Mouse (Mus musculus) cerebellum, adult 2 months (tissue): ENCODE measurements around the gene Bcl7c. TPM values are rescaled to one million over a fixed set of nuclear protein-coding genes. Genes with fewer than 3 reads are reported as not detected.
"Not testable (repeated sequence)": the region's sequence is repeated elsewhere in the genome, so short reads cannot be mapped to it uniquely, and the experiment has no call there.

Experiments used
- DNase-seq, 2 experiments: peaks; one replicate each; pipeline ENCODE4 v3.0.0; 2021
- H3K27ac ChIP-seq: fragments of 200-500 bp; 2 replicates; pipeline ENCODE4 v1.5.1; 2012; ENCODE audit warnings: low read length, control low read depth, inconsistent platforms; ENCODE audit not compliant: insufficient read depth
- H3K27me3 ChIP-seq: fragments of 200-500 bp; 2 replicates; pipeline ENCODE4 v1.6.1; 2012; ENCODE audit warnings: inconsistent platforms, mild to moderate bottlenecking, low read length, moderate library complexity; ENCODE audit not compliant: control insufficient read depth, insufficient read depth
- H3K4me1 ChIP-seq: fragments of 200-500 bp; 2 replicates; pipeline ENCODE4 v1.6.1; 2011; ENCODE audit warnings: low read length; ENCODE audit not compliant: control insufficient read depth, insufficient read depth
- H3K4me3 ChIP-seq: fragments of 200-500 bp; replicated peaks from 2 replicates; pipeline ENCODE3; 2011; ENCODE audit warnings: mild to moderate bottlenecking, low read depth, low read length, control low read depth; ENCODE audit not compliant: insufficient read depth
- CTCF ChIP-seq: fragments of 200-500 bp; IDR thresholded peaks from 2 replicates; pipeline ENCODE4 v1.5.1; 2011; ENCODE audit warnings: low read depth, mild to moderate bottlenecking, control low read depth, low read length, moderate library complexity, borderline replicate concordance; ENCODE audit not compliant: insufficient read depth
- POLR2A ChIP-seq: fragments of 200-500 bp; IDR thresholded peaks from 2 replicates; pipeline ENCODE4 v1.6.1; 2011; ENCODE audit warnings: low read length, control low read depth, borderline replicate concordance; ENCODE audit not compliant: insufficient read depth
- WGBS: fragments of 180-500 bp; shearing (Covaris S2); methylation state at CpG from one replicate; pipeline ENCODE4 v1.1.7; 2018; 5-methylcytosine and 5-hydroxymethylcytosine counted together
- polyA plus RNA-seq: library from polyadenylated mRNA; depleted of rRNA; stranded (reverse); fragments of >200 nt; gene quantifications from 2 replicates; pipeline ENCODE4 v1.2.3, GENCODE M21; 2012

The Bcl7c gene
- polyA plus RNA-seq, 1 experiment, result 33.3 TPM

DNA sequence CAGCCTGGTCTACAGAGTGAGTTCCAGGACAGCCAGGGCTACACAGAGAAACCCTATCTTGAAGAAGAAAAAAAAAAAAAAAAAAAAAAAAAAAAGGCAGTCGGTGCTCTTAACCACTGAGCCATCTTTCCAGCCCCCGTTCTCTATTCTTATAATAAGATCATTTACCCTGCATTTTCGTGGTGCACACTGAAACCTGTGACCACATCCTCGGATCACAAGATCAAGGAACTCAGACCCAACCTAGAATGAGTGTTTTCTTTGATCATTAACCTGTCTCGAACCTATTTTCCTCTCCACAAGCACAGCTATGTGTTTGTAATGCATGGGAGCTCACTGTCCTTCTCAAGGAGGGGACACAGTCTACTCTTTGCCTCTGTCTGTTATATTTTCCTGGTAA is 80.1 kb downstream of the Bcl7c start:
- no peaks in the 10 kb centered on the region for H3K27me3 ChIP-seq
- DNase-seq, result no peak
- H3K27ac ChIP-seq, result no peak overlapping the region
- TF ChIP-seq POLR2A (no peak), CTCF (no peak)
- no peaks in the 10 kb centered on the region for H3K4me1 ChIP-seq
- H3K4me3 ChIP-seq, result no peak overlapping the region
- WGBS, result 79% methylated on average over 5 of the region's 5 CpGs

DNA sequence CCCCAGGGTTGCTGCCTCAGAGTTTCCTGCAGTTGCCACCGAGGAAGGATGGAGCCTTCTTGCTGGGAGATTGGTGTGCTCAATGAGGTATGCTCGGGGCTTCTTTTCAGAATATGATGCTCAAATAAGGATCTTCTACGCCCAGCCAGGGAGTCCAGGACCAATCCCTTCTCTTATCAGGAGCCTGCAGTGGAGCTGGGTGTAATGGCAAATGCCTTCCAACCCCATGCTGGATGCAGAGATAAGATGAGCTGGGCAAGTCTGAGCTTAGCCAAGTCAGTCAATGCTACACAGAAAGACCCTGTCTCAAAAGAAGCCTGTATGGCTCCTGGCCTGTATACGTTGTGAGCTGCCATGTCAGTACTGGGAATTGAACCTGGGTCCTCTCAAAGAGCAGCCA is 82.3 kb downstream of the Bcl7c start:
- Histone ChIP-seq H3K27ac (no peak overlapping the region), H3K4me1 (no peaks in the 10 kb centered on the region), H3K27me3 (no peaks in the 10 kb centered on the region), H3K4me3 (no peak overlapping the region)
- no peak for DNase-seq
- TF ChIP-seq POLR2A (no peak), CTCF (no peak)
- 91% methylated on average over 4 of the region's 4 CpGs for WGBS

DNA sequence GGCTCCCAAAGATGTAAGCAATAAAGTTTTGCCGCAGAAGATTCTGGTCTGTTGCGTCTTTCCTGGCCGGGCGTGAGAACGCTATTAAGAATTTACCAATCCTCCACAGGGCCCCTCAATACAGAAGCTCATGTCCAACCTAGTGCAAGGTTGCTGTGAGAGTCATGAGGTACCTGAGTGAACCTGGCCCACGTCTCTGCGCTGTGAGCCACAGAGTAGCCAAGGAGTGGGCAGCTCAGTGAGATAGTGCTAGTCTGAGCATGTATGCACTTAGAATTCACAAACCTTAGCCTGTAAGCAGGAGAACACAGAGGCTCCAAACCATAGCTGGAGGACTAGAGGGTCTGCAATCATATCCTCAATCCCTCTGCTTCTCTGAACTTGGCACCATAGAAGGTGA is 82.7 kb downstream of the Bcl7c start:
- Histone ChIP-seq H3K4me3 (no peak overlapping the region), H3K4me1 (no peaks in the 10 kb centered on the region), H3K27ac (no peak overlapping the region), H3K27me3 (no peaks in the 10 kb centered on the region)
- TF ChIP-seq POLR2A (no peak), CTCF (no peak)
- DNase-seq, result no peak
- WGBS, result 97% methylated on average over 7 of the region's 7 CpGs

DNA sequence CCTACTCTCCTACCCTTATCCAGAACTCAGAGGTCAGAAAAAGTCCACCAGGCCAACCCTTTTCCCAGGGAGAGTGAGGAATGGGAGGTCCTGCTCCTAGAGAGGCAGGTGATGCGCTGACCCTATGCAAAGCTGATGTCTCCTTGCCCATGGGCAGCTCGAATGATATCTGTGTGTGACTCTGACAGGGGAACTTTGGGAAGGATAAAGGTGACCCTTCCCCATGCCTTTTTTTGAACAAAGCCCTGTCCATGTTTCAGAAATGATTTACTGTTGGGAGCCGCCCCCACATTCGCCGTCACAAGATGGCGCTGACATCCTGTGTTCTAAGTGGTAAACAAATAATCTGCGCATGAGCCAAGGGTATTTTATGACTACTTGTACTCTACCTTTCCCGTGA is 90.3 kb downstream of the Bcl7c start:
- not testable (repeated sequence) for H3K27me3 ChIP-seq, H3K4me3 ChIP-seq, H3K4me1 ChIP-seq, H3K27ac ChIP-seq, DNase-seq
- 90% methylated on average over 7 of the region's 8 CpGs for WGBS

DNA sequence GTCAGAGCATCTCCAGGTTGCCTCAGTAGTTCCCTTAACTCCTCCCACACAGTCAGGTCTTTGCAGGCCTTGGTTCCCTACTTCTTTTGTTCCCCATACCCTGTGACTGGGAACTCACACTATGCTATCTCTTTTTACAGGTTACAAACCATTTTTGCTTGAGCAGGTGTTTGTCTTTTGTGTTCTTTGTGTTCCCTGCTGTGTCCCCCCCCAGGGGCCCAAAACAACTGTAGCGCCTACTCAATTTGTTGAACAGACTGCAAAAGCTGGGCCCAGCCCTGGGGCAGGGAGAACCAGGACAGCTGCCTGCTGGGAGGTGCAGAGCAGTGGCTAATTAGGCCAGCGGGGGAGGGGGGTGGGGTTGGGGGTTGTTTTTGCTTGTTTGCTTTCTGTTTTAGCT is 90.8 kb downstream of the Bcl7c start:
- WGBS, result 44% methylated on average over 2 of the region's 2 CpGs
- no peak for TF ChIP-seq POLR2A
- TF ChIP-seq CTCF, result no peak
- Histone ChIP-seq H3K4me1 (peaks cover 2% of the 10 kb centered on the region), H3K4me3 (no peak overlapping the region), H3K27ac (no peak overlapping the region), H3K27me3 (no peaks in the 10 kb centered on the region)
- no peak for DNase-seq

DNA sequence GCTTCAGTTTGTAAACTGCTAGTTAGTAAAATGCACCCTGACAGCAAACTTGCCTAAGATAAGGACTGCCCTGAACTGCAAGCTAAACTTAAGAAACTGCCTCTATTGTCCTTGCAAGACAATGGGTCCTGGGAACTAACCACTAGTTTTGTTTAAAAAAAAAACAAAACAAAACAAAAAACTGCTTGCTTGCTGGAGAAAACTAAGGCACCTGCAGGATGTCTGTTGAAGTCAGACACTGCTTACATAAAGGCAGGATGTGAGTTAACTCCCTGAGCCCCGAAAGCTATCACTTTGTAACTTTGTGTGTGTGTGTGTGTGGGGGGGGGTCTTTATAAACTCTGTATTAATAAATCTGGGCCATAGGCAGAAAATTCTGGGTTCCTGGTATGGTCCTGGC is 91.9 kb downstream of the Bcl7c start:
- no peak for DNase-seq

DNA sequence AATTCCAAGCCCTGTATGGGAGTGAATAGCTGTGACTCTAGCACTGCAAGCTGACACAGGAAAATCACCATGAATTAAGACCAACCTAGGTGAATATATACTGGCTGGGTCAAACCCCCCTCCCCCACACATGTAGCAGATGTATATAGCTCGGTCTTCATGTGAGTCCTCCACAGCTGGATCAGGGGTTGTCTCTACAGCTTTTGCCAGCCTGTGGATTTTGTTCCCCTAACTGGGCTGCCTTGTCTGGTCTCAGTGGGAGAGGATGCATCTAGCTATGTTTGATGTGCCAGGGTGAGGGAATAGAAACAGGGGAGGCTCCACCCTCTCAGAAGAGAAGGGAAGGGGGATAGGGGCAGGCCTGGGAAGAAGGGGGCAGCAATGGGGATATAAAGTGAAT is 92.4 kb downstream of the Bcl7c start:
- Histone ChIP-seq H3K27ac (no peak overlapping the region), H3K4me1 (peaks cover 2% of the 10 kb centered on the region), H3K4me3 (no peak overlapping the region), H3K27me3 (no peaks in the 10 kb centered on the region)
- TF ChIP-seq CTCF, result no peak
- TF ChIP-seq POLR2A, result no peak
- DNase-seq, result no peak
- WGBS, result 29% methylated on average over 1 of the region's 1 CpGs

More for the DNA sequence above, 91.9 kb downstream of the Bcl7c start:
- no peak overlapping the region for H3K27ac ChIP-seq
- TF ChIP-seq POLR2A (no peak), CTCF (no peak)
- peaks cover 2% of the 10 kb centered on the region for H3K4me1 ChIP-seq
- H3K27me3 ChIP-seq, result no peaks in the 10 kb centered on the region
- H3K4me3 ChIP-seq, result no peak overlapping the region
- 88% methylated on average over 1 of the region's 1 CpGs for WGBS

DNA sequence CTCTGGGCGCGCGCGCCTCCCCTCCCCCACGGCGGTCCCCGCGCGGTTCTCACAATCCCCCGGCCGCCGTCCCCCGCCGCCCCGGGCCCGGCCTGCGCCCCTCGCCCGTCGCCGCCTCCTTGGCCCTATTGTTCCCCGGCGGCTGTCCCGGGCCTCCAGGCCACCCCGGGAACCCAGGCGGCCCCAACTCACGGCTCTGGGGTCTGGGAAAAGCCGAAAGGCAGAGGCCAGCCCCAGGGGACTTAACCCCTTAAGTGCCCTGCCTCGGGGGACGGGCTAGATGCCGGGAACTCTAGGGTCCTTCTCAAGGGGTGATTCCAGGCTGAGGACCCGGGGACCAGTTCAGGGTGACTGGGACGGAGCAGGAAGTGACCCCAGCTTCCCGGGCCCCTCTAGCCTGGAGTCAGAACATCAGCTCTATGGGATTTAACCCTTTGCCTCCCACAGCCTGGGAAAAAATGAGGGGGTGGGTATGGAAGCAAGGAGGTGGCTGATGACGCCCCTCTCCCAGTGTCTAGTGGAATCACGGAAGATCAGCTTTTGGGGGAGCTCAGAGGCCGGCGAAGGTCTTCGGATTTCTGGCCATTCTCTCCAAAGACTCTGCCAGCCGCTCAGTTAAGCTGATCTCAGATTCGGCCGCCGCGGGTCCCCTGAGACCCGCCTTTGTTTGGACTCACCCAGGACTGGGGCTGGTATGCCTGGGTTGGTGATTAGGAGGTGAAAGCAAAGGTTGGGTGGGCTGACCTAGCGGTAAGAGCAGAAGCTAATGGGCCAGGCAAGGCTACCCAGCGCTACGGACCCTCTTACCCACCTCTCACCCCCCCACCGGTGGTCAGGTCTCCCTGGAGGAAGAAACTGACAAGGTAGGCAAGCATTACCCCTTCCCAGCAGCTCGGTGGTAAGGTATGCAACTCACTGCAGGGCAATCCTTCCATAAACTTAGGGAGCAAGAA is 93.6 kb downstream of the Bcl7c start, which contains the start of gene Zfp629:
TSS of gene Zfp629 (minus strand) at position 907 of the 953 bp plus-strand sequence.
- Histone ChIP-seq H3K4me3 (peak within 1 kb of the TSS; percentile 98), H3K27ac (peak within 1 kb of the TSS; percentile 83), H3K4me1 (peaks cover 2% of the 10 kb centered on the region), H3K27me3 (no peaks in the 10 kb centered on the region)
- TF ChIP-seq CTCF, result no peak
- TF ChIP-seq POLR2A, result peak; percentile 27; the same call in 1 of the 2 replicates
- DNase-seq, result peak; percentile 80
- under 1% methylated on average over 48 of the region's 50 CpGs for WGBS
